Mouse (Mus musculus): ENCODE measurements around the gene Tubb4b. TPM values are rescaled to one million over a fixed set of nuclear protein-coding genes. Genes with fewer than 3 reads are reported as not detected.

Tubb4b gene
- polyA plus RNA-seq, 2 experiments from 2014 or later = 110 to 150 TPM

DNA sequence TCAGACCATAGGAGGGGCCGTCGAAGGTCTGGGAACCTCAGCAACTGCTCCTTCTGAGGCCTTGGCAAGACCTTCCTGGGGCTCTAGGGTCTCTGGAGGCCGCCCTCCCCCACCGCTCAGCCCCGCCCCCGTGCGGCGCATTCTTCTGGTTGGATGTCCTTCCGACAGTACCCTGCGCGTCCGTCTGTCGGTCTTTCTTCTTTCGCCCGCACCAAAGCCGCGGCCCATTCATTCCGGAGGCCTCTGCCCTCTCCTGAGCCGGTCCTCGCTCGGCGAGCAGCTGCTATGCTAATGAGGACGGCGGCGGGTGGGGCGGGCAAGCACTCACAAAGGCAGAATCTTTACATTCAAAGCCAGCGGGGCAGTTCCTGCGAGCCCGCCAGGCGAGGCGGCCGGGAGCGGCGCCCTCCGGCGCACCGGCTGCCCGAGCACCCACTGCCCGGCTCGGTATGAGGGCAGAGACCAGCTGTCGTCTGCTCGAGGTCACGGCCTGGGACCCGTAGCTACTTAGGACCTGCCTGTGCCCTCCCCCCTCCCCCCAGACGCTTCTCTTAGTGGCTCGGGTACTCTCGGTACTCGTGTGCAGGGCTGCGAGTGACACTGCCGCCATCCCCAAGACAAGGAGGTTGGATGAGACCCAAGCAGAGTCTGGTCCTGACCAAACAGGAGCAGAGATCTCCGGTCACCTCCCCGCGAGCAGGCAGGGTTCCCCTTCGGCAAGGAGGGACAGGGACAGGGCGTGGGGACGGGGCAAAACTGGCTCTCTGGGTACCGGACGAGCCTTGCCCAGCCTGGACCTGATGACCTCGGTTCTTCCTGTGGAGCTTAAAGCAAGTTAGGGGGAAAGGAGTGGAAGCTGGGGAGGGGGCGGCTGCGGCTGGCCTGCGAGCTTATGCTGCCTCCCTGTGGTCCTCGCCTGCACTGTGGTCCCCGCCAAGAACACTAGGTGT is 38.6 kb downstream of the Tubb4b start:
- peak; percentile 47 for ATAC-seq

DNA sequence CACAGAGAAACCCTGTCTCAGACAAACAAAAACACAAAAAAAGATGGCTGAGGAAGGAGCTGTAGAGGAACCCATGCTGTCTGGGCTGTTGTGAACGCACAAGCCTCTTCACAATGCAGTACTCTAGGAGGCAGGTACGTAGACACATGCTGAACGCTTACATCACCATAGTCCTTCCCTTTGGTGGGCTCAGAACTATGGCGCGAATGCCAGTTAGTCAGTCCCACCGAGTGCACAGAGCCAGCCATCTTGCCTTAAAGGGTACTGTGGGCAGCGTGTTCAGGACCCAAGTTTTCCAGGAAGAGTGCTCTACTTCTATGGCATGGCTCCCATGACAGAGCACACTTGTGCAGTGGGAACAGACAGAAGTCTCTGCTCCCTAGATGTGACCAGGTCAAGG is 40.0 kb downstream of the Tubb4b start:
- ATAC-seq = no peak

DNA sequence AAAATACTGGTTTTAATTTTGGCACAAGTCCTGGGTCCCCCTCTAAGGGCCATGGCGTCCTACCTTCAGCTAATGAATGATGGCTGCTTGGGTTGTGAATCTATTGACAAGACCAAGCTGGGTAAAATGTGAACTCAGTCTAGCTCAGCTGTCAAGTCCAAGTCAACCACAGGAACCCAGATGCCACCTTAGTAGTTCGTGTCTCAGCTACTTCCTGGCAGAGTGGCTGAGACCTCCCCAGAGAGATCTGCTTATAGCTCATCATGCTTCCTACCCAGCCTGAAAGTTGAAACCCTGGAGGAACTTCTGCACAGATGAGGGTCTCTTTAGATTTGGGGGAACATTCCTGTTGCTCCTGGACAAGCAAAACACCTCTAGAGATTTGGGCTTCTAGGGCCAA is 41.2 kb downstream of the Tubb4b start:
- ATAC-seq = no peak

DNA sequence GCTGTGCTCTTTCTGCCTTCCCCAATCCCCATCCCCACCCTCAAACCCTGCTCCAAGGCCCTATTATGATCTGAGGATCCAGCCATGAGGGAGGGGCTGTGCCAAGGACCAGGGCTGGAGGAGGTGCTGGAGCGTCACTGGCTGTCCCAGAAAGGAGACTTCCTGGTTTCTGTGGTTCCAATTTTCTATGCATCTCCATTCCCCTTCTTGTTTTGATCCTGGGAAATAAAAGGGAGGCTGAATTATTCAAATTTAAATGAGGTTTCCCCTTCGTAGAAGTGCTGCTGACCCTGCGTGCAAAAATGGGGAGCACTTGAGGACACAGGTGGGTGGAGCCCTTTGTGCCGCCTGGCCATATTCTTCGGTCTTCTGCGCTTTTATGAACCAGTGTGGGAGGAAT is 41.8 kb downstream of the Tubb4b start:
- no peak for ATAC-seq

DNA sequence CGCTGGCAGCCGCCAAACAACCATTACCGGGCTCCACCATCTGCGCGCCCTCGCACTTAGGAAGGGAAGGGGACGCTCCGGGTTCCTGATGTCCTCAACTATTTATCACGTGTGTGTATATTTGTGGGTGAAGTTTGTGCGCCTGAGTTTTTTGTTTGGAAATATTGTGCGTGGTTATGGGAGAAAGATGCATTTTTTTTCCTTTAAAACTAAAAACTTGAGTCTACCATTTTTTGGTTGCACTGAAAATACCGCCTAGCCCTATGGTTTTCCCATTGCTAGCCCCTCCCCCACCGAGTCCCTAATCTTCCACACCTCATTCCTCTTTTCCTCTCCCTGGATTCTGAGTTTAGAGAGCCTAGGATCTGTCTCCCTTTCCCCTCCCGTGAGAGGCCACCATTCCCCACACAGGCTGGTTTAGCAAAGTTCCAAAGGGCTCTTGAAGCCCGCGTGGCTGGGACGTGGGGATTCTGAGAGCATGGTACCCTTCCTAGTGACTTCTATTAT is 42.6 kb downstream of the Tubb4b start:
- ATAC-seq = peak; percentile 2

DNA sequence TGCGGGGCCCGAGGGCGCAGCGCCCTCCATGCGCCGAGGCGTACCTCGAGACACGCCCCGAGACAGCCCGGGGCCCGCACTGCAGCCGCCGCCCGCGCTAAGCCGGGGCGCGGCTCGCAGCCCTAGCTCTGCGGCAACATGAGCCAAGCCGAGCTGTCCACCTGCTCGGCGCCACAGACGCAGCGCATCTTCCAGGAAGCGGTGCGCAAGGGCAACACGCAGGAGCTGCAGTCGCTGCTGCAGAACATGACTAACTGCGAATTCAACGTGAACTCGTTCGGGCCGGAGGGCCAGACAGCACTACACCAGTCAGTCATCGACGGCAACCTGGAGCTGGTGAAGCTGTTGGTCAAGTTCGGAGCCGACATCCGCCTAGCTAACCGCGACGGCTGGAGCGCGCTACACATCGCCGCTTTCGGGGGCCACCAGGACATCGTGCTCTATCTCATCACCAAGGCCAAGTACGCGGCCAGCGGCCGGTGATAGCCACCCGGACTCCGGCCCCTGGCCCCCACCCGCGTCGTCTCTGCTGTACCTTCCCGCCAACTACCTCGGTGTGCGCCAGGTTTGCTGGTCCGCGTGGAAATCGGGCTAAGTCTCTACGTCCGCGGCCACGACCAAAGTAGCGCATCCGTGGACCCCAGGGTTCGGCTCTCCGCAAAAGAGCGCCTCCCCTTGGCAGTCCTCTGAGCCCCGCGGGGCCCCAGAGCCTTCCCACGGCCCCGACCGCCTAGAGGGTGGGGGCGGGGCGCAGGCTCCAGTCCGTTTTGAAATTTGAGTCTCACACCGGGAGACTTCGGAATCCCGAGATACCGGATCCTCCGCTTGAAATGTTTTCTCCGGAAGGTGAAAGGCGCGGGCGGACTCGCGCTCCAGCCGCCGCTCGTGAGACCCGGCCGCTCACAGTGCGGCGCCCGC is 43.3 kb downstream of the Tubb4b start:
- peak; percentile 38 for ATAC-seq

DNA sequence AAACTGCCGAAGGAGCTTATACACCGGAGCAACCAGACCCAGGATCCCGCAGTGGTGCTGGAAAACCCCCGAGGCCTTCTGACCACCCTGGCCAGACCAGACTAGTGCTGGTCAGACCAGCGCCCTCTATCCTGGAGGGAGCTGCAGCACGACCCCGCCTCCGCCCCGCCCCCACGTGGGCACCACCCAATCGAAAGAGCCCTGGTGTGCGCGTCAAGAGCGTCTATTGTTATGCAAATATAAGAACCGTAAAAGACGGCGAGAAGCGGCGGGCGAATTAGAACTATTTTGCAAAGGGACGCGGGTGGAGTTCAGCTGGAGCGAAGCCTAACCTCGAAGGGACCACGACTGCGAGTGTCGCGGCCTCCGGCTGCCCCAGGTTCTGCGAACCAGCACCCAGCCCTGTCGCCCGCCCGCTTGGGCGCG is 44.0 kb downstream of the Tubb4b start, which contains the start of gene Nrarp:
TSS of gene Nrarp (plus strand) at position 281 of the 426 bp plus-strand sequence.
- peak; percentile 78 for ATAC-seq

DNA sequence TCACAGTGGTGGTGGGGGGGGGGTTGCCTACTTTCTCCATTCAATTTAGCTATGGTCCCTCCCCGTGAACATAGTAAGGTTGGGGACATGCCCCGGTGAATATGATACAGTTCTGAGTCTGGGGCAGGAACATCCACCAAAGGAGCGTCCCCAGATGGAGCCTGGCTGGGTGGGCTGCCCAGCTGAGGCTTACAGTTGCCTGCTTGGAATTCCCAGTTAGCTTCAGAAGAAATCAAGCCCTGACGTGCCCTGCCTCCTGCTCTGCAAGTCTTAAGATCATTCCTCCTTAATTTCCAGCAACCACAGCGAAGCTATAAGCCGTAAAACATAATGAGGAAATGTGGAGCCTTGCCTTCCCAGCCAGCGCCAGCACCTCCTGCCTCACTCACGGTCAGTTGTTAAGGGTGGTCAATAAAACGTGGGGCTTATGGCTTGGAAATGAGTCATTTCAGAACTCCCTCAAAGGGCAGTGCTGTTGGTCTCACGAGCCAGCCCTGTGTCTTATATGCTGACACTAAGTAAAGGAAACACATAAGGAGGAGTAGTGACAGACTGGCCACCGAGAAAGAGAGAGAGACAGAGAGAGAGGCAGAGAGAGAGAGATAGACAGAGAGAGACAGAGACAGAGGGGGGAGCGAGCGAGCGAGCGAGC is 44.8 kb downstream of the Tubb4b start:
- no peak for ATAC-seq

DNA sequence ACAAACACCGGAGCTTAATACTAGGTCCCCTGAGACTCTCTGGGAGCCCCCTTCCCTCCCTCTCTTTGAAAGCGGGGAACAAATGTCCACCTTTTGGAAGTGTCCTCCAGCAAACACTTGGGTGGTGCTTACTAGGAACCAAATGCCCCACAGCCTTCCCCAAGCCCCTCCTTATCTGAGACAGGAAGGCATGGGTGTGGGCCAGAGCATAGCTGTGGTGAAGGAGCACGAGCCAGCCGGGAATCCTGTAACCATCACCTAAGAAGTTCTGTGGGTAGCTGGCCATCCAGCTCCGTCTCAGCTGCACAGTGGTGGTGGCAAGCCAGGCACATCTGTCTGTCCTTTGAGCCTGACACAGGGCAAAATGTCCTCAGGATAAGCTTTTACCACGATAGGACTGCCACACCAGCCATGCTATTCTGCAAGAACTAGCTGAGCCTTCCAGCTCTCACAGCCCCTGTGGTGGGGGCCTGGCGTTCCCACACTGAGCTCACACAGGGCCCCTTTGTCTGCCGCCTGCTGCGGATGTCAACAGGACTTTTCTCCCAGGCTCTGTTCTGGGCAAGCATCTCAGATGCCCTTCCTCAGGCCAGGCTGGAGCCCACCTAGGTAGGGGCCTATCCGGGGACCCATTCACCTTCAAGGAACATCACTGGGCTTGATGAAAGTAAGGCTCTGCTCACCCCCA is 46.1 kb downstream of the Tubb4b start:
- no peak for ATAC-seq

DNA sequence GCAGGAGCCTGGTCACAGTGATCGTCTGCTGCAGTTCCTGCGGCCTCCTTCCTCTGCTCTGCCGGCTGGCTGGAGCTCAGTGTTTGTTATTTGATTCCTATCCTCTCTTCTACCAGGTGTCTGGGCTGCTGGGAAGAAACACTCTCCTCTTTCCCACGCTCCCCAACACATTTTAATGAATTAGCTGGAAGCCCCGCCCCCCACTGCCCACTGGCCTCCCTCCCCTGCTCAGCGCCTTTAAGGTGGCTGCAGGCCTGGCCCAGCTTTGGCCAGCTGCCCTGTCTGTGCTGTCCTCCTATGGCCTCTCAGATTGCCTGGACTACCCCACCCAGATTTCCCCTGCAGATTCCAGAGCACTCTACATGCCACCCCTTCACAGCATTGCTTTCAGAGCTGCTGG is 46.8 kb downstream of the Tubb4b start:
- ATAC-seq = no peak

DNA sequence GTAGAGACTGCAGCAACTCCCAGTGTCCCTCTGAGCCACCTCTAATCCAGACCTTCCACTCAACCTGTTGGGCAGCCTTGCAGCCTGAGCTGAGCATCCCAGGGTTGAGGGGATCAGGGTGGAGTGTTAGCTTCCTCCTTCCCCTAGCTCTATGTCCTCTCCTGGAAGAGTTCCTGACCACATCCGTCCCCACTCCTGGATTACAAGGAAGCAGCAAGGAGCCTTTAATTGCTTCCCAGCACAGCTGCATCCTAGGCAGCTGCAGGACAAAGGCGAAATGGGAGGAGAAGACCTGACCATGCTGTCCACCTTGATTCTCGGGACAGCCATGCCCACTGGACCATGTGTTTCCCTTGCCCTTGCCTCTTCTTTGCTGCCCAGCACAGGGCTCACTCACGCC is 47.4 kb downstream of the Tubb4b start:
- ATAC-seq = no peak

DNA sequence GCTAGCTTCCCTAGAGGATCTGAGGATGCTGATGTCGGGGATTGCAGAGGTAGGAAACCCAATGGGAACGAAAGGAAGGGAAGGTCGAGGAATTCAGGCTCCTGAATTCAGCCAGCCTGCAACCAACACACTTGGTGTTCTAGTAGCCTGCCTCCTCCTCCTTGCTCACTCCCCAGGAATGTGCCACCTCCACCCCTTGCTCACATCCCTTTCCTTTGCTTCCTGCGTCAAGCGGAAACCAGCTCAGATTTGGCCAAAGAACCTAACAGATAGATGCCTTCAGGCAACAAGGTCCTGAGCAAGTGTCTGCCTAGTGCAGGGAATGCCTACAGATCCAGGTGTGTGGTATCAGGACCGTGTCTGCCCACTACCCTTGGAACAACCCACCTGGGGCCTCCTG is 47.9 kb downstream of the Tubb4b start:
- ATAC-seq = no peak

DNA sequence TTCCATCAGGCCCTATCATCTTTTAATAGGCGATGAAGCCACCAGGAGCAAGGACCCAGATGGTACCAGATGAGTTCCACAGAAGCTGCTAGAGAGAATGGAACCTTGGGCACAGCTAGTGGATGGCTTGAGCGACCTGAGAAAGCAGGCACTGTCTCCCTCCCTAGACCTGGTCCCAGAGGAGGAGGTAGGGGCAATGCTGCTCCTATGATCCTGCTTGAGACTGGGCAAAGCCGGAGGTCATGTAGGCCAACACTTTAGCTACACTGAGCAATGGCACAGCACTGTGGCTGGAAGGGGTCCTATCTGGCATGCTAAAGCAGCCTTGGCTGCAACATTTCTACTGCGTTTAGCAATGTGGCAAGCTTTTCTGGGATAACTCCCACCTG is 48.8 kb downstream of the Tubb4b start:
- ATAC-seq = no peak

DNA sequence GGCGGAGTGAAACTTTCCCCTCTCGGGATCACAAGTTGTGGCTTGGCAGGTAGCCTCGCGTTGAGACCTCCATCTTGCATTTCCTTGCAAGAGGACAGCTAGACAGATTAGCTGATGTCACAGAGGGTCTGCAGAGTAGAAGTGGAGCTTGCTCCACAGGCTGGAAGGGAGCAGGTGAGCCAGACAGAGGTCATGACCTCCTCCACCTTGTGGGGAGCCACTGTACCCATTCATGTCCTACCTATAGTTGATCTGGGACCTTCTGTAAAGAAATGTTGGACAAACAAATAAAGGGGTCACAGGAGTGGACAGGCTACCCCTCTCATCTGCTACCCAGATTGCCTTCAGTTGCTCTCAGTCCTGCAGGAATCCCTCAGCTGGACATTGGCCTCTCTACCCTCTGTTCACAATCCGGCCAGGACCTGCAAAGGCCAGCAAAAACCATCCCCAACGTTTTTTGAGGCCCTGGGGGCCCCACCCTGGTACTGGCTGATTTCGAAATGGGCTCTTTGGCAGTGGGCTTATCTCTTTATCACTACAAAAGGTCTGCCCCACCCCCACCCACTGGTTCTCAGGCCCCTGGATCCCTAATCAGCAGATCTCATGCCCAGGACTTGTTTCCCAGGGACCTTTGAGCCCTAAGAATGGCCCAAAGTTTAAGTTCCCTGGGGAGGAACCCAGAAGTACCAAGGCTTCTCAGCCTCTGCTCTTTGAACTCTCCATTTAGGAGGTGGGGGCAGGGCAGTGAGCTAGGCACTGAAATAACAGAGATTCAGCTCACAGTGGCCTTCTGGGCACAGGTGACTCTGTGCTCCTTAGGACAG is 49.4 kb downstream of the Tubb4b start:
- no peak for ATAC-seq

DNA sequence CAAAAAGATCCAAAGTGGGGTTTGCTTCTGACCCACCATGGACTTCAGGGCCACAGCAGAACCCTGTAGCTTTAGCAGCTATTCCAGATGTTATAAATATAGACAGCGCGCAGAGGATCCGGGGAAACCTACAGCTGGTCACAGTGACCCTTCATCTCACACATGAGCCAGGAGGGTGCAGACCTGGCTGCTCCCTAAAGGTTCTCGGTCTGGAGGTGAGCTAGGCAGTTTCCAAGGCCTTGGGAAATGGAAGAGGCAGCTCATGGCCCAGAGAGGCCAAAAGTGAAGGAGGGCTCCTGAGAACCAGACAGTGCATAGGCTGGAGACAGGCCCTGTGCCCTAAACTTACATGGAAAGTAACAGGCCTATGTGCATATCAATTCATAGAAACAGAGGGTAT is 50.7 kb downstream of the Tubb4b start:
- no peak for ATAC-seq

DNA sequence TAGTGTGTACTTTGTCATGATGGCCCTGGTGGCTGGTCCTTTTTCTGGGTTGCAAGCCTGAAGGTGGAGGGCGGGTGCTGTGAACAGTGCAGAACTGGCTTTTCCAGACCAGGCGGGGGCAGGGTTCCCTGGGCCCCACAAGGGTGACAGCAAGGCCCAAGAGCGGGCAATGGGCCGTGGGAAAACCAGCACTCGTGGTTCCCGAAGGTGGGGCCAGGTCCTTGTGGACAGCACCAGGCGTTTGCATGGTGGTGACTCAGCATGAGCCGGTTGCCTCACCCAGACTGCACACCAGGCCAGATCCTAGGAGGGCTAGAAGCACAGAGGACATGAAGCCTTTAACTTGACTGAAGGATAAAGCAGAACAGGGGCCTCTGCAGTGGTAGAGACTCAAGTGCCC is 51.9 kb downstream of the Tubb4b start:
- ATAC-seq = no peak

Other genes starting within 250 kb of the Tubb4b start
- gene Mrpl41, start 249.6 kb downstream of the Tubb4b start, polyA plus RNA-seq (2017; shearing (Covaris generic)) = 100 to 1,000 TPM; 102 to 124 TPM
- 10 to 100 TPM; 49.3 to 51.3 TPM for gene Pnpla7, start 248.7 kb downstream of the Tubb4b start, polyA plus RNA-seq (2017; shearing (Covaris generic))
- 10 to 100 TPM; 11.1 to 11.2 TPM for gene Nsmf, start 170.3 kb downstream of the Tubb4b start, polyA plus RNA-seq (2017; shearing (Covaris generic))
- not detected for gene Entpd8, start 144.4 kb downstream of the Tubb4b start, polyA plus RNA-seq (2017; shearing (Covaris generic))
- 1 to 10 TPM; 1.6 to 1.9 TPM for gene Noxa1, start 129.6 kb downstream of the Tubb4b start, polyA plus RNA-seq (2017; shearing (Covaris generic))
- gene Nrarp, start 43.9 kb downstream of the Tubb4b start, polyA plus RNA-seq (2017; shearing (Covaris generic)) = 1 to 10 TPM in 1 of 2 experiments, under 1 TPM in 1; 0.61 to 1.2 TPM
- 10 to 100 TPM; 51.4 to 89.5 TPM for gene Tor4a, start 27.8 kb downstream of the Tubb4b start, polyA plus RNA-seq (2017; shearing (Covaris generic))
- 10 to 100 TPM; 41.1 to 49.1 TPM for gene Nelfb, start 13.2 kb downstream of the Tubb4b start, polyA plus RNA-seq (2017; shearing (Covaris generic))
- gene Stpg3, start 10.1 kb downstream of the Tubb4b start, polyA plus RNA-seq (2017; shearing (Covaris generic)) = not detected
- gene Fam166a, start 6.0 kb downstream of the Tubb4b start, polyA plus RNA-seq (2017; shearing (Covaris generic)) = not detected
- gene Slc34a3, start 9.7 kb upstream of the Tubb4b start, polyA plus RNA-seq (2017; shearing (Covaris generic)) = not detected
- gene Rnf224, start 12.1 kb upstream of the Tubb4b start, polyA plus RNA-seq (2017; shearing (Covaris generic)) = not detected
- under 1 TPM in 1 of 2 experiments, not detected in 1; 0.58 TPM for gene Rnf208, start 17.6 kb upstream of the Tubb4b start, polyA plus RNA-seq (2017; shearing (Covaris generic))
- gene Cysrt1, start 17.8 kb upstream of the Tubb4b start, polyA plus RNA-seq (2017; shearing (Covaris generic)) = not detected
- gene AL732309.1, start 22.2 kb upstream of the Tubb4b start, polyA plus RNA-seq (2017; shearing (Covaris generic)) = 1 to 10 TPM; 3.6 to 4.2 TPM
- gene Tmem203, start 30.7 kb upstream of the Tubb4b start, polyA plus RNA-seq (2017; shearing (Covaris generic)) = 10 to 100 TPM; 10.8 to 13.0 TPM
- 10 to 100 TPM in 1 of 2 experiments, 1 to 10 TPM in 1; 5.5 to 12.4 TPM for gene Tprn, start 37.9 kb upstream of the Tubb4b start, polyA plus RNA-seq (2017; shearing (Covaris generic))
- gene Ssna1, start 47.7 kb upstream of the Tubb4b start, polyA plus RNA-seq (2017; shearing (Covaris generic)) = 100 to 1,000 TPM; 127 to 134 TPM
- gene Anapc2, start 47.8 kb upstream of the Tubb4b start, polyA plus RNA-seq (2017; shearing (Covaris generic)) = 10 to 100 TPM; 24.8 to 39.3 TPM
- gene Tmem210, start 63.4 kb upstream of the Tubb4b start, polyA plus RNA-seq (2017; shearing (Covaris generic)) = not detected
- not detected for gene Lrrc26, start 65.2 kb upstream of the Tubb4b start, polyA plus RNA-seq (2017; shearing (Covaris generic))
- gene Grin1, start 94.5 kb upstream of the Tubb4b start, polyA plus RNA-seq (2017; shearing (Covaris generic)) = not detected
- gene Man1b1, start 107.6 kb upstream of the Tubb4b start, polyA plus RNA-seq (2017; shearing (Covaris generic)) = 10 to 100 TPM; 19.7 to 23.2 TPM
- 10 to 100 TPM; 10.3 to 13.9 TPM for gene Dpp7, start 131.7 kb upstream of the Tubb4b start, polyA plus RNA-seq (2017; shearing (Covaris generic))
- 10 to 100 TPM; 13.3 to 15.0 TPM for gene Uap1l1, start 141.0 kb upstream of the Tubb4b start, polyA plus RNA-seq (2017; shearing (Covaris generic))
- gene Sapcd2, start 147.6 kb upstream of the Tubb4b start, polyA plus RNA-seq (2017; shearing (Covaris generic)) = 1 to 10 TPM; 1.8 to 2.6 TPM
- under 1 TPM in 1 of 2 experiments, not detected in 1; 0.17 TPM for gene Entpd2, start 171.2 kb upstream of the Tubb4b start, polyA plus RNA-seq (2017; shearing (Covaris generic))
- gene Npdc1, start 174.6 kb upstream of the Tubb4b start, polyA plus RNA-seq (2017; shearing (Covaris generic)) = 1 to 10 TPM; 1.2 to 1.7 TPM
- 10 to 100 TPM; 13.6 to 13.8 TPM for gene Fut7, start 198.6 kb upstream of the Tubb4b start, polyA plus RNA-seq (2017; shearing (Covaris generic))
- 10 to 100 TPM; 32.8 to 41.4 TPM for gene Abca2, start 204.0 kb upstream of the Tubb4b start, polyA plus RNA-seq (2017; shearing (Covaris generic))
- 1 to 10 TPM; 2.0 to 2.2 TPM for gene Clic3, start 232.1 kb upstream of the Tubb4b start, polyA plus RNA-seq (2017; shearing (Covaris generic))
- gene Paxx, start 236.4 kb upstream of the Tubb4b start, polyA plus RNA-seq (2017; shearing (Covaris generic)) = 10 to 100 TPM; 72.8 to 74.8 TPM
- gene Ptgds, start 245.3 kb upstream of the Tubb4b start, polyA plus RNA-seq (2017; shearing (Covaris generic)) = not detected